Mouse (Mus musculus) hematopoietic stem cell, adult 5-6 weeks (primary cell): ENCODE measurements around the gene Unc119b. TPM values are rescaled to one million over a fixed set of nuclear protein-coding genes. Genes with fewer than 3 reads are reported as not detected.

Experiments
- ATAC-seq, 2 experiments: fragments of 125-278 bp in 1 of 2; replicated peaks in 1 of 2; 2 replicates each; pipeline ENCODE4 v1.8.0; 2016 to 2017; ENCODE audit warnings: inconsistent platforms in 2 of 2, mild to moderate bottlenecking in 2 of 2, moderate number of reproducible peaks in 2 of 2, low read depth in 1 of 2, moderate TSS enrichment in 1 of 2; ENCODE audit not compliant: low FRiP score in 2 of 2, poor library complexity in 2 of 2, severe bottlenecking in 2 of 2, insufficient read depth in 1 of 2, low TSS enrichment in 1 of 2
- total RNA-seq: library from RNA; stranded (forward); fragments of 172-1452, 232-1000 nt; gene quantifications from 2 replicates; pipeline ENCODE4 v1.2.3, GENCODE M21; 2017

The Unc119b gene
- total RNA-seq, 1 experiment from 2014 or later, result 12.8 TPM

GRCm38 (mm10) chr5:115145976-115146746 is 11.4 kb upstream of the Unc119b start:
- no peak for ATAC-seq

- no peak for ATAC-seq
These were observed 10.6 kb upstream of the Unc119b start for GRCm38 (mm10) chr5:115145253-115145968.

DNA sequence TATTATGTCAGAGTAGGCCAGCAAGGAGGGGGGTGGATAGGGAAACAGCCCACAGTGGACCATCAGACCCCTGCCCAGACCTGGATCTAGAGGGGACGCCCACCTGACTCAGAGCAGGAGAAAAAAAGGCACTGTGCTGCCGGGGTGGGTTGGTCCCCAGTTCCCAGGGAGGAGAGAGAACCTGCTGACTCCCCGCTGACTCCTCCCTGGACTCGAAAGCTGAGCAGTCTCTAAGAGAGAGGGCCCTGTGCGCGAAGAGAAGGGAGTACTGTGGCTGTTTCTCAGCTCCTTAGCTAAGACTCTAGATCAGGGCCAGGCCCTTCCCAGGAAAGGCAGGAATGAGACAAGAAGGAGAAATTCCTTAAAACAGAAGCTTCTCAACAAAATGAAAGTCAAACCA is 9.7 kb upstream of the Unc119b start:
- ATAC-seq, result no peak

GRCm38 (mm10) chr5:115143552-115143951 is 8.8 kb upstream of the Unc119b start:
- ATAC-seq, result no peak

DNA sequence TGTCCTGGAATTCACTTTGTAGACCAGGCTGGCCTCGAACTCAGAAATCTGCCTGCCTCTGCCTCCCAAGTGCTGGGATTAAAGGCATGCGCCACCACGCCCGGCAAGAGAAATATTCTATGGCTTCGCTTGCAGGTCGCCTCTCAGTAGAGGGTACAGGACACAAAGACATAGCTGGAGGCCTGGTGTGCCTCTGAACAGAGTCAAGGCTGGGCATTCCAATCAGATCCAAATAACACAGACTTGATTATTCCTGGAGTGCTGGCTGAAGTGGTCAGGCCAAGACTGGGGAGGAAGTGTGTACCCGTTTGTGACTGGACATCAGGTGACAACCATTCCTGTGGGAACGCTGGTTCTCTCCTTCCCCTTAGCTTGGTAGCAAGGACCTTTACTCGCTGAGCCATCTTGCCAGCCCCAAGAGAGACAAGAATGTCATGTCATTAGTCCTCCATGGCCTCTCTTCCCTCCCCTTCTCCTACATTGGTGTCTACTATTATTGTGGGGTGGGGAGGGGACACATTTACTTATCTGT is 7.5 kb upstream of the Unc119b start:
- no peak for ATAC-seq

GRCm38 (mm10) chr5:115140726-115141125 is 6.0 kb upstream of the Unc119b start:
- ATAC-seq, result no peak

- no peak for ATAC-seq
These were observed 4.3 kb upstream of the Unc119b start for GRCm38 (mm10) chr5:115139124-115139523.

GRCm38 (mm10) chr5:115133358-115134066 is 1.3 kb downstream of the Unc119b start:
- no peak for ATAC-seq

DNA sequence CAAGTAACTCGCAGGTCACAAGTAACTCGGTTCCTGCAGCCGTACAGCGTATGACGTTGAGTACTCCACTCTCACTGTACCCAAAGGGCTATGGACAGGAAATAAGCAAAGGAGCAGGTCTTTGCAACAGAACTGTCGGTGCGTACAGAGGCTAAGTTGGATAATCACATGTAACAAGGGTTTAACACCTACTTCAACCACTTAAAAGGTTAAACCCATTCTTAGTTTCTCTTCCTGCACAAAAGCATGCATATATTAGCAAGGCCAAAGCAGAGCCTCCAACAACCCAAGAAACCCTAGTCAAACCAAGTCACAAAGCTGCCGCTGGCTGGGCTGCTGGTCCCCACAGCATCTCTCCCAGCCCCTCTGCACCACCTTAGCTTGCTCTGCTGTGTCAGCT is 2.3 kb downstream of the Unc119b start:
- ATAC-seq, result no peak

DNA sequence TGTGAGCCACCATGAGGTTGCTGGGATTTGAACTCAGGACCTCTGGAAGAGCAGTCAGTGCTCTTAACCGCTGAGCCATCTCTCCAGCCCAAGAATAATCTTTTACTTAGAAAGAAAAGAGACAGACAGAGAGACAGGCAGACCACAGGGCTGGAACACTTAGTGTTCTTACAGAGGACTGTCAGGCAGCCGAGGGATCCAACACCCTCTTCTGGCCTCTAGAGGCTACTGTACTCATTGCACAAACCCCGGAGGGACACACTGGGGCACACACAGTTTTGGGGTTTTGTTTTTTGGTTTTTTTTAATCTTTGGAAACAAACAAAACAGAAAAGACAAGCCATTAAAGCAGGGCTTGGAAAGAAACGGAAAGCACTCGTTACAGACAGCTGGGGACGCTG is 5.4 kb downstream of the Unc119b start:
- no peak for ATAC-seq

DNA sequence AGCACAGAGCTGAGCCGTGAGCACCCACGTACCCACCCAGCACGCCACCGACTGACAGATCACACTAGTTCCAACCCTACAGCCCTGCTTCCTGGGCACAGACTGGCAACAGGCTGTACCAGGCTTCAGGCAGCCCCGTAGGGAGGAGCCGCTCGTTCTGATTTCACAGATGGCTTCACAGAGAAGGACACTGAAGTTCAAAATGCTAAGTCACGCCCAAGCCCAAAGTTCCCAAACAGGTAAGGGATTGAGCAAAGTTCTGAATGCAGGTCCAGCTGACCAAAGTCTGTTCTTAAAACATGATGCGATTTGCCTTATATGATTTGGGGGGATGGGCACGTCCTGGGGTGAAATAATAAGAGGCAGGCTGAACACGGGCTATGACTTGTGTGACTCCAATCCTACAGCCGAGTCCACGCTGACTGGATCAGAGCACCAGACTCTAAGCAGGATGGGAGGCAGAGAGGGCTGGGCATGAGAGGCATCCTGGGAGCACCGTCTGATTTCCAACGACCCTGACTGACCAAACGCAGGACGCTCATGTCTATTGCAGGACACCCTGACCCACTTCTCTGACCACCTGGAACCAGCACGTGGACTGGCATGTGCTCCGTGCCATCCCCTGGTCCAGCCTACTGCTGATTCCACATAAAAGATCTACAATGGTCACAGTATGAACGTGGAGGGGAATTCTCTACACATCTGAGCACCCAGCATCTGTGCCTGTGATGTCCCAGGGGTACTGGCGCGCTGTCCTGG is 7.2 kb downstream of the Unc119b start:
- no peak for ATAC-seq

DNA sequence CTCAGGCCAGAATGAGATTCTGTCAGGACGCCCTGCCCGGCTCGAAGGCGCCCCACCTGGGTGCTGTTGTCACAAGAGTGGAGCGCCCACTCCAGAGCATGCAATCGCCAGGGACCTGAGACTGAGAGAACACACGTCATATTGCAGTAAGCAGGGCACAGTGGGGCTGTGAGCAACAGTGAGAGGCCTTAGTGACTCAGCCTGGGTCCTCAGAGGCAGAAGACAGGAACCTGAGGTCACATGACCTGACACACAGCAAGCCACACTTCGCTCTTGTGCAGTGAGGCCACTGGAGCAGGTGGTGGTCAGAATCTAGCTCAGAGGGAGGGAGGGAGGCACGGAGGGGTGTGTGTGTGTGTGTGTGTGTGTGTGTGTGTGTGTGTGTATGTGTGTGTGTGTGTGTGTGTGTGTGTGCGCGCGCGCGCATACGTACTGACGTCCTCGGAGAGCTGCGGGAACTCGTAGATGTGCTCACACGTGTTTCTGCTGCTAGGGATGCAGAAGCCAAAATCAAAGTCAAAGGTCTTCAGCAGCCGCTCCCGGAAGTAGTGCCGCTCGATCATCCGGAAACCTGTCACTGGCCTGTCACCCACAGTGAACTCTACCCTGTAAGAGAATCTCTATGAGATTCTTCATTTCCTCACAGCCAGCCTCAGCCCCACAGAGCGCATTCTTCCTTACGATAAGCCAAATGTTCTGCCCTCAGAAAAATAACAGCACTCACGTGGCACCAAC is 8.0 kb downstream of the Unc119b start:
- ATAC-seq, result no peak

- ATAC-seq, result peak; percentile 83 to 89
These were observed 9.4 kb downstream of the Unc119b start for GRCm38 (mm10) chr5:115125211-115125871.

GRCm38 (mm10) chr5:115124690-115125089 is 10.1 kb downstream of the Unc119b start:
- ATAC-seq, result no peak

GRCm38 (mm10) chr5:115120978-115121377 is 13.8 kb downstream of the Unc119b start:
- no peak for ATAC-seq

GRCm38 (mm10) chr5:115118961-115119570 is 15.7 kb downstream of the Unc119b start, which contains the start of gene Acads:
TSS of gene Acads (minus strand) at chr5:115119346.
- ATAC-seq, result peak; percentile 89 to 90
